Mouse (Mus musculus): ENCODE data around the gene Ugt1a6a. TPM values are rescaled to one million over a fixed set of nuclear protein-coding genes. Genes with fewer than 3 reads are reported as not detected.
"Not testable (repeated sequence)": the region's sequence is repeated elsewhere in the genome, so short reads cannot be mapped to it uniquely, and the experiment has no call there.

Ugt1a6a gene
- total and polyA plus RNA-seq, 2 experiments = 55.4 to 106 TPM

DNA sequence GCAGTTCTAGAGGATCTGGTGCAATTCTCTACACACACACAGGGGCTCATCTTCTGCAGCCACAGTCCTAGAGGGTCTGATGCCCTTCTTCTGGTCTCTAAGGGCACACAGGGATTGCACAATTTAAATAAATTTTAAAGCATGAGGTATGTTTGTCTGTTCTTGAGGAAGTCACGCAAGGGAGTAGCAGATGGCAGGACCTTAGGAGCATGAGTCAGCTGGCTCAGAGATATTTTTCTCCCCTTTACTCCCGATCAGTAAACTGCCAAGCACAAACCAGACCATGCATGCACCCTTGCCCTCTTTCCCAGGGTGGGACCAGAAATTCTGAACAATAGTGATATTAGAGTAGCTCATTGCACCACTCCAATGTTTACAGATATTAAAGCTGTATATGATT lies 23.8 kb downstream of the Ugt1a6a start:
- no peak overlapping the region for H3K27ac ChIP-seq (replicated peaks; ENCODE audit: insufficient read depth, low read depth, low read length)
- peaks cover 13% of the 10 kb centered on the region; the same call in 1 of the 2 replicates for H3K36me3 ChIP-seq (ENCODE audit: control insufficient read depth, insufficient read depth, low read length)
- 31% methylated on average over 2 of the region's 2 CpGs for WGBS
- peaks cover 22% of the 10 kb centered on the region for H3K79me2 ChIP-seq (ENCODE audit: control insufficient read depth, insufficient read depth, low read length)
- peaks cover 8% of the 10 kb centered on the region for H3K4me1 ChIP-seq (ENCODE audit: control insufficient read depth, insufficient read depth, low read length)
- no peaks in the 10 kb centered on the region for H3K27me3 ChIP-seq (ENCODE audit: control insufficient read depth, insufficient read depth, low read length)
- TF ChIP-seq POLR2A (IDR thresholded peaks at IDR 0.05; ENCODE audit: extremely low read depth, insufficient read depth, low read length) = no peak
- no peak for TF ChIP-seq CTCF (IDR thresholded peaks at IDR 0.05; ENCODE audit: low read depth, low read length)
- DNase-seq (ENCODE audit: extremely low read depth, low read depth, low spot score) = no peak
- no peak overlapping the region for H3K9ac ChIP-seq (ENCODE audit: low read depth, low read length)
- H3K4me3 ChIP-seq (ENCODE audit: insufficient read depth, low read depth, low read length) = no peak overlapping the region

DNA sequence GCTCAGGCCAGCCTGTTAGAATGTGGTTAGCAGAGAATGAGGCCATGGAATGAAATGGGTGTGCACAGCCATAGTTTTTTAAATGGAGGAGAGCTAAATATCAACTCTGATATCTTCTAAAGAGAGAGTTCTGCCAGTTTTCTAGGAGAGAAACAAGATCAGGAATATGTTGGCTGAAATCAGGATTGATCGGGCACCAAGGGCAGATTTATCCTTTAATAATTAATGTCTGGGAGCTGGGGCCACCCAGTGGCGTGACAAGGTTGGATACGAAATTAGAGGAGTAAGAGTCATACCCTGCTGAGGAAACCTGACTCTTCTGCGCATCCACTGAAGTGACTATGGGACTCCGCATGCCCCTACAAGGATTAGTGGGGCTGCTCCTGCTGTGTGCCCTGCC lies 31.1 kb downstream of the Ugt1a6a start, which contains the start of gene Ugt1a5:
TSS of gene Ugt1a5 (plus strand) at position 302 of the 400 bp plus-strand sequence.
- H3K36me3 ChIP-seq (ENCODE audit: control insufficient read depth, insufficient read depth, low read length) = peaks cover 9% of the 10 kb centered on the region
- TF ChIP-seq CTCF (IDR thresholded peaks at IDR 0.05; ENCODE audit: low read depth, low read length) = no peak; the same call in 1 of the 2 replicates
- TF ChIP-seq POLR2A (IDR thresholded peaks at IDR 0.05; ENCODE audit: extremely low read depth, insufficient read depth, low read length) = no peak
- H3K4me1 ChIP-seq (ENCODE audit: control insufficient read depth, insufficient read depth, low read length) = peaks cover 30% of the 10 kb centered on the region
- H3K79me2 ChIP-seq (ENCODE audit: control insufficient read depth, insufficient read depth, low read length) = peaks cover 23% of the 10 kb centered on the region
- H3K27ac ChIP-seq (replicated peaks; ENCODE audit: insufficient read depth, low read depth, low read length) = peak within 1 kb of the TSS; percentile 93
- 28% methylated on average over 5 of the region's 5 CpGs for WGBS
- DNase-seq (ENCODE audit: extremely low read depth, low read depth, low spot score) = peak; percentile 92
- H3K27me3 ChIP-seq (ENCODE audit: control insufficient read depth, insufficient read depth, low read length) = no peaks in the 10 kb centered on the region
- H3K4me3 ChIP-seq (ENCODE audit: insufficient read depth, low read depth, low read length) = peak within 1 kb of the TSS; percentile 55
- peak within 1 kb of the TSS; percentile 73 for H3K9ac ChIP-seq (ENCODE audit: low read depth, low read length)

GRCm38 (mm10) chr1:88172190-88172589 lies 37.6 kb downstream of the Ugt1a6a start:
- Histone ChIP-seq H3K36me3 (ENCODE audit: control insufficient read depth, insufficient read depth, low read length) (peaks cover 11% of the 10 kb centered on the region), H3K4me1 (ENCODE audit: control insufficient read depth, insufficient read depth, low read length) (peaks cover 19% of the 10 kb centered on the region), H3K79me2 (ENCODE audit: control insufficient read depth, insufficient read depth, low read length) (peaks cover 12% of the 10 kb centered on the region; the same call in 1 of the 2 replicates)
- WGBS = 21% methylated on average over 6 of the region's 7 CpGs
- not testable (repeated sequence) for H3K27me3 ChIP-seq (ENCODE audit: control insufficient read depth, insufficient read depth, low read length); H3K9ac ChIP-seq (ENCODE audit: low read depth, low read length); H3K27ac ChIP-seq (replicated peaks; ENCODE audit: insufficient read depth, low read depth, low read length); H3K4me3 ChIP-seq (ENCODE audit: insufficient read depth, low read depth, low read length)
- DNase-seq (ENCODE audit: extremely low read depth, low read depth, low spot score) = peak; percentile 94

GRCm38 (mm10) chr1:88179657-88180056 lies 45.0 kb downstream of the Ugt1a6a start:
- Histone ChIP-seq H3K27ac (replicated peaks; ENCODE audit: insufficient read depth, low read depth, low read length) (peak overlapping the region; percentile 91), H3K9ac (ENCODE audit: low read depth, low read length) (no peak overlapping the region), H3K79me2 (ENCODE audit: control insufficient read depth, insufficient read depth, low read length) (peaks cover 9% of the 10 kb centered on the region; the same call in 1 of the 2 replicates), H3K4me1 (ENCODE audit: control insufficient read depth, insufficient read depth, low read length) (peaks cover 26% of the 10 kb centered on the region), H3K4me3 (ENCODE audit: insufficient read depth, low read depth, low read length) (no peak overlapping the region), H3K36me3 (ENCODE audit: control insufficient read depth, insufficient read depth, low read length) (peaks cover 15% of the 10 kb centered on the region), H3K27me3 (ENCODE audit: control insufficient read depth, insufficient read depth, low read length) (no peaks in the 10 kb centered on the region)
- WGBS = 70% methylated on average over 1 of the region's 1 CpGs
- no peak for TF ChIP-seq POLR2A (IDR thresholded peaks at IDR 0.05; ENCODE audit: extremely low read depth, insufficient read depth, low read length)
- no peak for TF ChIP-seq CTCF (IDR thresholded peaks at IDR 0.05; ENCODE audit: low read depth, low read length)
- DNase-seq (ENCODE audit: extremely low read depth, low read depth, low spot score) = peak; percentile 99

DNA sequence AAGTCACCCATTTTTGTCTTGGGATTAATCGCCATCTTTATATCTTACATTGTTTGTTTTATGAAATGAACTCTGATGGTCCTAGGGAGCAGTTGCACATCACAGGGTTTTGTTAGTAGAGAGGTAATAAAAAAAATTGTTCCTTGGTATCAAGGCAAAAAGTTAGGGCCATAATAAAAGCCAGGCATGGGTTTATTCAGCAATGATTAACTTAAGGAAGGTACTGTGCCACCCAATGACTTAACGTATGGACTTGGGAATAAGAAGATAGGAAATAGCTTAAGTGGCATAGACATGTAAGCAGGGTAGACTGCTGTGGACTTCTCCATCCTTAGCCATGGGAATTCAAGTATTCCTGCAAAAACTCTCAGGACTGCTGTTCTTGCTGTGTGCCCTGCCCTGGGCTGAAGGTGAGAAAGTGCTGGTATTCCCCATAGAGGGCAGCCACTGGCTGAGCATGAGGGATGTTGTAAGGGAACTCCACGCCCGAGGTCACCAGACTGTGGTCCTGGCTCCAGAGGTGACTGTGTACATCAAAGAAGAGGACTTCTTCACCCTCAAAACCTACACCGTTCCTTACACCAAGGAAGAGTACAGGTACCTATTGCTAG lies 51.8 kb downstream of the Ugt1a6a start:
- TF ChIP-seq POLR2A (IDR thresholded peaks at IDR 0.05; ENCODE audit: extremely low read depth, insufficient read depth, low read length) (no peak), CTCF (IDR thresholded peaks at IDR 0.05; ENCODE audit: low read depth, low read length) (no peak)
- 58% methylated on average over 5 of the region's 5 CpGs for WGBS
- Histone ChIP-seq H3K36me3 (ENCODE audit: control insufficient read depth, insufficient read depth, low read length) (peaks cover 32% of the 10 kb centered on the region), H3K79me2 (ENCODE audit: control insufficient read depth, insufficient read depth, low read length) (peaks cover 22% of the 10 kb centered on the region; the same call in 1 of the 2 replicates), H3K9ac (ENCODE audit: low read depth, low read length) (no peak overlapping the region), H3K27ac (replicated peaks; ENCODE audit: insufficient read depth, low read depth, low read length) (no peak overlapping the region), H3K4me3 (ENCODE audit: insufficient read depth, low read depth, low read length) (no peak overlapping the region), H3K27me3 (ENCODE audit: control insufficient read depth, insufficient read depth, low read length) (no peaks in the 10 kb centered on the region), H3K4me1 (ENCODE audit: control insufficient read depth, insufficient read depth, low read length) (peaks cover 9% of the 10 kb centered on the region; the same call in 1 of the 2 replicates)
- DNase-seq (ENCODE audit: extremely low read depth, low read depth, low spot score) = peak; percentile 47

DNA sequence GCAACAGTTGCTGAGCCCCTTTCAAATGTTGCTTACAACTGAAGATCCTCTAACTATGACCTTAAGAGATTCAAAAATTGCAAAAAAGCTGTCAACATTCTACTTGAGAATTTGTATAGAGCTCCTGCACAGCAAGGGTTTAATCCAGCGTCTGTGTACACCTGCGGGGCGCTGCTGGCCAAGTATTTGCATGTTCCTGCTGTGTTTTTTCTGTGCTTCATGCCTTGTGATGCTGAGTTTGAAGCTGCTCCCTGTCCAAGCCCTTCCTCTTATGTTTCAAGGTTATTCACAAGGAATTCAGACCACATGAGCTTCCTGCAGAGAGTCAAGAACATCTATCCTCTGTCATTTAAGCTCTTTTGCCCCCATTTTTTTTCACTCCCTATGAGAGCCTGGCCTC lies 57.5 kb downstream of the Ugt1a6a start:
- H3K4me3 ChIP-seq (ENCODE audit: insufficient read depth, low read depth, low read length) = no peak overlapping the region
- no peak for DNase-seq (ENCODE audit: extremely low read depth, low read depth, low spot score)

More for the DNA sequence above, 57.5 kb downstream of the Ugt1a6a start:
- Histone ChIP-seq H3K27me3 (ENCODE audit: control insufficient read depth, insufficient read depth, low read length) (no peaks in the 10 kb centered on the region), H3K79me2 (ENCODE audit: control insufficient read depth, insufficient read depth, low read length) (peaks cover 44% of the 10 kb centered on the region), H3K27ac (replicated peaks; ENCODE audit: insufficient read depth, low read depth, low read length) (no peak overlapping the region), H3K36me3 (ENCODE audit: control insufficient read depth, insufficient read depth, low read length) (peaks cover 25% of the 10 kb centered on the region), H3K4me1 (ENCODE audit: control insufficient read depth, insufficient read depth, low read length) (peaks cover 23% of the 10 kb centered on the region), H3K9ac (ENCODE audit: low read depth, low read length) (no peak overlapping the region)
- TF ChIP-seq POLR2A (IDR thresholded peaks at IDR 0.05; ENCODE audit: extremely low read depth, insufficient read depth, low read length) (no peak), CTCF (IDR thresholded peaks at IDR 0.05; ENCODE audit: low read depth, low read length) (no peak)
- WGBS = 88% methylated on average over 3 of the region's 3 CpGs
